In genomic region chr11:101003025-101003685, GRCm38 (mm10) we compare ENCODE assay signal across 11 mouse cellular contexts. TPM values are rescaled to one million over a fixed set of nuclear protein-coding genes. Genes with fewer than 3 reads are reported as not detected.
DNase-seq lines count a peak whose midpoint lies in the region; ATAC-seq and TF ChIP-seq lines count a peak whose summit lies in the region.
"Had no signal": no experiment of that assay in that cellular context is flagged by ENCODE, and none has a peak within 500 bp of the region (broad histone marks: within the 10 kb centered on the region; RNA-seq: fewer than 3 reads in every experiment).

No protein-coding gene starts in this region.

- H3K4me2 ChIP-seq in kidney, embryonic 14.5 days (replicated peaks; ENCODE audit: low read depth, low read length), result no peak overlapping the region
- H3K4me2 ChIP-seq in lung, embryonic 14.5 days, result no peak overlapping the region
- H3K4me2 ChIP-seq: embryonic facial prominence, embryonic 13.5 days; limb, embryonic 12.5 days had no signal

- H3K4me1 ChIP-seq in kidney, adult 2 months (ENCODE audit: control insufficient read depth, insufficient read depth, low read length), result no peaks in the 10 kb centered on the region
- 0 out of 2 replicates have a peak, but pooled peaks cover 2% of the 10 kb centered on the region for H3K4me1 ChIP-seq in kidney, embryonic 14.5 days (ENCODE audit: control insufficient read depth, insufficient read depth, low read length)
- H3K4me1 ChIP-seq in lung, embryonic 14.5 days (ENCODE audit: insufficient read depth), result no peaks in the 10 kb centered on the region
- H3K4me1 ChIP-seq: embryonic facial prominence, embryonic 13.5 days; limb, embryonic 12.5 days had no signal

- TF ChIP-seq POLR2A in kidney, adult 2 months (IDR thresholded peaks at IDR 0.05; ENCODE audit: low read depth, low read length), result no peak

- no peak for ATAC-seq in kidney, embryonic 14.5 days (ENCODE audit: low FRiP score, low TSS enrichment)
- ATAC-seq in lung, embryonic 14.5 days (ENCODE audit: insufficient read depth), result no peak
- ATAC-seq in erythroid progenitor cell, adult 5-6 weeks (replicated peaks; ENCODE audit: low FRiP score, poor library complexity, severe bottlenecking), result no peak

- no peak overlapping the region for H3K9ac ChIP-seq in kidney, embryonic 14.5 days (ENCODE audit: low read depth, low read length)
- no peak overlapping the region for H3K9ac ChIP-seq in lung, embryonic 14.5 days
- H3K9ac ChIP-seq: embryonic facial prominence, embryonic 13.5 days; limb, embryonic 12.5 days had no signal

- no peaks in the 10 kb centered on the region for H3K27me3 ChIP-seq in kidney, adult 2 months (replicated peaks; ENCODE audit: control insufficient read depth, insufficient read depth, low read length)
- H3K27me3 ChIP-seq in kidney, embryonic 14.5 days (ENCODE audit: control insufficient read depth, insufficient read depth, low read length), result no peaks in the 10 kb centered on the region
- no peaks in the 10 kb centered on the region for H3K27me3 ChIP-seq in lung, embryonic 14.5 days (ENCODE audit: insufficient read depth, low read length)

- no peak for TF ChIP-seq CTCF in kidney, adult 2 months (conservative IDR thresholded peaks at IDR 0.05; ENCODE audit: insufficient read depth, insufficient read length, low read depth, low read length)
- no peak for TF ChIP-seq CTCF in lung, embryonic 14.5 days (IDR thresholded peaks at IDR 0.05; ENCODE audit: low read depth)

- no peaks in the 10 kb centered on the region for H3K9me3 ChIP-seq in kidney, embryonic 14.5 days (ENCODE audit: control insufficient read depth, low read length)
- no peaks in the 10 kb centered on the region for H3K9me3 ChIP-seq in lung, embryonic 14.5 days (ENCODE audit: low read depth, low read length)
- H3K9me3 ChIP-seq: embryonic facial prominence, embryonic 13.5 days; limb, embryonic 12.5 days had no signal

- 37% methylated on average over 3 of the region's 3 CpGs for WGBS in kidney, adult 2 months
- WGBS in kidney, embryonic 14.5 days, result 46% methylated on average over 3 of the region's 3 CpGs
- 31% methylated on average over 3 of the region's 3 CpGs for WGBS in lung, embryonic 14.5 days

- peak; percentile 62 for DNase-seq in kidney, adult 2 months
- DNase-seq in fibroblast of lung, adult 2 months (ENCODE audit: low read depth), result peak; percentile 74
- DNase-seq in lung, embryonic 14.5 days, result peak; percentile 66
- DNase-seq in naive thymus-derived CD4-positive, alpha-beta T cell, adult 2 months (ENCODE audit: low read depth), result peak; percentile 40
- DNase-seq in B cell, adult 2 months, result no peak
- no peak for DNase-seq in neural tube, embryonic 10.5 days (ENCODE audit: extremely low spot score, low spot score)
- DNase-seq: midbrain, embryonic 14.5 days had no signal

- H3K27ac ChIP-seq in kidney, adult 2 months (ENCODE audit: insufficient read depth, low read depth, low read length), result no peak overlapping the region
- H3K27ac ChIP-seq in kidney, embryonic 14.5 days (ENCODE audit: low read depth, low read length), result no peak overlapping the region
- H3K27ac ChIP-seq in lung, embryonic 14.5 days (ENCODE audit: low read depth), result 0 out of 2 replicates have a peak overlapping the region, but pooled peaks have one; percentile 21
- H3K27ac ChIP-seq: embryonic facial prominence, embryonic 13.5 days; limb, embryonic 12.5 days had no signal

- no peaks in the 10 kb centered on the region for H3K36me3 ChIP-seq in kidney, adult 2 months (ENCODE audit: control insufficient read depth, insufficient read depth, low read length)
- H3K36me3 ChIP-seq in kidney, embryonic 14.5 days (ENCODE audit: control insufficient read depth, insufficient read depth, low read length), result no peaks in the 10 kb centered on the region
- no peaks in the 10 kb centered on the region for H3K36me3 ChIP-seq in lung, embryonic 14.5 days (ENCODE audit: insufficient read depth)
- H3K36me3 ChIP-seq: embryonic facial prominence, embryonic 13.5 days; limb, embryonic 12.5 days had no signal

- no peak overlapping the region for H3K4me3 ChIP-seq in kidney, adult 2 months (ENCODE audit: insufficient read depth, low read depth, low read length)
- no peak overlapping the region for H3K4me3 ChIP-seq in kidney, embryonic 14.5 days (ENCODE audit: low read length)
- H3K4me3 ChIP-seq in lung, embryonic 14.5 days (ENCODE audit: low read depth, low read length), result no peak overlapping the region
- H3K4me3 ChIP-seq: embryonic facial prominence, embryonic 13.5 days; limb, embryonic 12.5 days had no signal

RNA-seq across cellular contexts. Expression of gene Atp6v0a1, which starts 6.1 kb away (rescaled TPM):
- 48.4 and 54.0 TPM in 2 replicates for polyA plus RNA-seq in kidney, adult 2 months (2012; rRNA removed)
- 29.2 and 38.8 TPM in 2 replicates for polyA plus RNA-seq in kidney, embryonic 14.5 days (2014; fragmentation: Nextera tagmentation; extraction: Ambion mirVana)
- 32.8 and 38.0 TPM in 2 replicates for polyA plus RNA-seq in lung, embryonic 14.5 days (2014; fragmentation: Nextera tagmentation; extraction: Ambion mirVana)
- 316 and 341 TPM in 2 replicates for total RNA-seq in erythroid progenitor cell, adult 5-6 weeks (2015; ENCODE audit: low replicate concordance)
- 355 and 494 TPM in 2 replicates for total RNA-seq in erythroid progenitor cell, adult 5-6 weeks (2017; ENCODE audit: low replicate concordance)

RNA-seq across cellular contexts. Expression of gene Cavin1, which starts 32.5 kb away (rescaled TPM):
- 32.1 and 35.0 TPM in 2 replicates for polyA plus RNA-seq in kidney, adult 2 months (2012; rRNA removed)
- 40.7 and 45.1 TPM in 2 replicates for polyA plus RNA-seq in kidney, embryonic 14.5 days (2014; fragmentation: Nextera tagmentation; extraction: Ambion mirVana)
- 137 and 143 TPM in 2 replicates for polyA plus RNA-seq in lung, embryonic 14.5 days (2014; fragmentation: Nextera tagmentation; extraction: Ambion mirVana)
- not detected in 2 replicates for total RNA-seq in erythroid progenitor cell, adult 5-6 weeks (2015; ENCODE audit: low replicate concordance)
- total RNA-seq in erythroid progenitor cell, adult 5-6 weeks (2017; ENCODE audit: low replicate concordance), result not detected in 2 replicates

Comparison
In these comparisons a context has a peak if more than half of its experiments do, and no peak if none do; other contexts are left out.
1. DNase-seq: peak in kidney, adult 2 months (single experiment), fibroblast of lung, adult 2 months (single experiment), lung, embryonic 14.5 days (single experiment) and naive thymus-derived CD4-positive, alpha-beta T cell, adult 2 months (single experiment); none in B cell, adult 2 months (0 of 2) and neural tube, embryonic 10.5 days (single experiment).